Mouse (Mus musculus) liver, adult 2 months (tissue): ENCODE data around the gene Ppm1d. TPM values are rescaled to one million over a fixed set of nuclear protein-coding genes. Genes with fewer than 3 reads are reported as not detected.

Experiments used
- DNase-seq: peaks from one replicate; pipeline ENCODE4 v3.0.0-alpha.2; 2011; ENCODE audit warnings: low read depth, low spot score; ENCODE audit errors: extremely low read depth
- H3K27ac ChIP-seq: fragments of 200-500 bp; replicated peaks from 2 replicates; pipeline ENCODE4 v1.5.1; 2012; ENCODE audit warnings: low read depth, mild to moderate bottlenecking, control low read depth, inconsistent platforms, low read length; ENCODE audit not compliant: insufficient read depth
- H3K27me3 ChIP-seq: fragments of 200-500 bp; 2 replicates; pipeline ENCODE4 v1.6.1; 2012; ENCODE audit warnings: mild to moderate bottlenecking, moderate library complexity, low read length, inconsistent platforms; ENCODE audit not compliant: control insufficient read depth, insufficient read depth
- H3K36me3 ChIP-seq: fragments of 200-500 bp; 2 replicates; pipeline ENCODE4 v1.6.1; 2012; ENCODE audit warnings: low read length, inconsistent platforms; ENCODE audit not compliant: control insufficient read depth, insufficient read depth
- H3K4me1 ChIP-seq: fragments of 200-500 bp; 2 replicates; pipeline ENCODE4 v1.6.1; 2011; ENCODE audit warnings: low read length; ENCODE audit not compliant: control insufficient read depth, insufficient read depth
- H3K4me3 ChIP-seq: fragments of 200-500 bp; 2 replicates; pipeline ENCODE4 v1.5.1; 2011; ENCODE audit warnings: low read depth, mild to moderate bottlenecking, control low read depth, low read length, moderate library complexity; ENCODE audit not compliant: insufficient read depth
- H3K79me2 ChIP-seq: fragments of 200-500 bp; 2 replicates; pipeline ENCODE4 v1.6.1; 2012; ENCODE audit warnings: inconsistent platforms, mild to moderate bottlenecking, low read length, moderate library complexity; ENCODE audit not compliant: control insufficient read depth, insufficient read depth
- H3K9ac ChIP-seq: fragments of 200-500 bp; 2 replicates; pipeline ENCODE4 v1.6.1; 2012; ENCODE audit warnings: low read depth, mild to moderate bottlenecking, control low read depth, inconsistent platforms, low read length
- CTCF ChIP-seq: fragments of 200-500 bp; IDR thresholded peaks from 2 replicates; pipeline ENCODE4 v1.5.1; 2011; ENCODE audit warnings: low read depth, low read length, control low read depth
- POLR2A ChIP-seq: fragments of 200-500 bp; IDR thresholded peaks from 2 replicates; pipeline ENCODE4 v1.6.1; 2011; ENCODE audit warnings: low read length, control low read depth; ENCODE audit not compliant: insufficient read depth; ENCODE audit errors: extremely low read depth
- WGBS: fragments of 180-500 bp; shearing (Covaris S2); methylation state at CpG from one replicate; pipeline ENCODE4 v1.1.7; 2018; 5-methylcytosine and 5-hydroxymethylcytosine counted together
- polyA plus RNA-seq: library from polyadenylated mRNA; depleted of rRNA; stranded (reverse); fragments of >200 nt; gene quantifications from 2 replicates; pipeline ENCODE4 v1.2.3, GENCODE M21; 2012; rRNA removed
- total RNA-seq: library from RNA; depleted of rRNA; stranded (reverse); fragments of >200 nt; gene quantifications from 2 replicates; pipeline ENCODE4 v1.2.3, GENCODE M21; 2014; rRNA removed

Gene Ppm1d
- total and polyA plus RNA-seq, 2 experiments = 1.7 to 3.1 TPM

- WGBS = 80% methylated on average over 7 of the region's 7 CpGs
- H3K4me3 ChIP-seq = no peak overlapping the region
- TF ChIP-seq CTCF (no peak), POLR2A (no peak)
Observed at GRCm38 (mm10) chr11:85395361-85395760, 84.3 kb downstream of the Ppm1d start.

More at GRCm38 (mm10) chr11:85395361-85395760, 84.3 kb downstream of the Ppm1d start:
- H3K27me3 ChIP-seq = no peaks in the 10 kb centered on the region
- no peak overlapping the region for H3K27ac ChIP-seq
- H3K79me2 ChIP-seq = no peaks in the 10 kb centered on the region; the same call in 1 of the 2 replicates
- H3K36me3 ChIP-seq = peaks cover 3% of the 10 kb centered on the region; the same call in 1 of the 2 replicates
- H3K9ac ChIP-seq = no peak overlapping the region
- DNase-seq = peak; percentile 20
- no peaks in the 10 kb centered on the region for H3K4me1 ChIP-seq

Other genes starting within 250 kb of the Ppm1d start
- 24.3 and 28.7 TPM in 2 replicates for gene Usp32, start 171.1 kb upstream of the Ppm1d start, total RNA-seq
- 3.2 and 4.3 TPM in 2 replicates for gene Usp32, start 171.1 kb upstream of the Ppm1d start, polyA plus RNA-seq
- not detected in 2 replicates for gene 1700125H20Rik, start 140.8 kb upstream of the Ppm1d start, total RNA-seq
- gene 1700125H20Rik, start 140.8 kb upstream of the Ppm1d start, polyA plus RNA-seq = not detected in 2 replicates
- 10.5 and 11.6 TPM in 2 replicates for gene Appbp2, start 76.1 kb upstream of the Ppm1d start, total RNA-seq
- 5.2 and 5.5 TPM in 2 replicates for gene Appbp2, start 76.1 kb upstream of the Ppm1d start, polyA plus RNA-seq
- 21.4 and 25.4 TPM in 2 replicates for gene Bcas3, start 41.9 kb downstream of the Ppm1d start, total RNA-seq
- gene Bcas3, start 41.9 kb downstream of the Ppm1d start, polyA plus RNA-seq = 16.5 and 19.5 TPM in 2 replicates